Mouse (Mus musculus) limb, embryonic 11.5 days (tissue): Measurements from ENCODE around the gene Ndufb7. TPM values are rescaled to one million over a fixed set of nuclear protein-coding genes. Genes with fewer than 3 reads are reported as not detected.

Experiments used
- ATAC-seq: fragments of 200-750 bp; cut with Nextera tagmentation; 2 replicates; pipeline ENCODE4 v1.8.0; 2017; ENCODE audit warnings: low read depth; ENCODE audit not compliant: insufficient number of reproducible peaks, low FRiP score, low TSS enrichment
- DNase-seq: peaks from one replicate; pipeline ENCODE4 v3.0.0-alpha.2; 2015; ENCODE audit warnings: low spot score
- H3K27ac ChIP-seq: fragments of 300-500 bp; sonication (generic); replicated peaks from 2 replicates; pipeline ENCODE4 v1.5.1; 2014; ENCODE audit warnings: low read depth, mild to moderate bottlenecking, low read length
- H3K27me3 ChIP-seq: fragments of 300-500 bp; sonication (generic); 2 replicates; pipeline ENCODE4 v1.6.1; 2014; ENCODE audit warnings: mild to moderate bottlenecking, low read length, mixed read lengths; ENCODE audit not compliant: control insufficient read depth, insufficient read depth
- H3K36me3 ChIP-seq: fragments of 300-500 bp; sonication (generic); 2 replicates; pipeline ENCODE4 v1.6.1; 2014; ENCODE audit warnings: mild to moderate bottlenecking, low read length, moderate library complexity, mixed read lengths; ENCODE audit not compliant: control insufficient read depth, insufficient read depth
- H3K4me1 ChIP-seq: fragments of 300-500 bp; sonication (generic); 2 replicates; pipeline ENCODE4 v1.6.1; 2014; ENCODE audit warnings: low read length, mixed read lengths; ENCODE audit not compliant: control insufficient read depth, insufficient read depth
- H3K4me2 ChIP-seq: fragments of 300-500 bp; sonication (generic); 2 replicates; pipeline ENCODE4 v1.6.1; 2014; ENCODE audit warnings: low read depth, mild to moderate bottlenecking, moderate library complexity; ENCODE audit not compliant: severe bottlenecking
- H3K4me3 ChIP-seq: fragments of 300-500 bp; sonication (generic); 2 replicates; pipeline ENCODE4 v1.5.1; 2014; ENCODE audit warnings: low read depth, low read length
- H3K9ac ChIP-seq: fragments of 300-500 bp; sonication (generic); 2 replicates; pipeline ENCODE4 v1.6.1; 2014; ENCODE audit warnings: mild to moderate bottlenecking, low read length
- H3K9me3 ChIP-seq: fragments of 300-500 bp; sonication (generic); 2 replicates; pipeline ENCODE4 v1.6.1; 2016; ENCODE audit warnings: low read length; ENCODE audit not compliant: control insufficient read depth
- WGBS: fragments of 180-500 bp; shearing (Covaris S2); extraction: QIAGEN DNeasy Blood & Tissue Kit; methylation state at CpG from one replicate; pipeline ENCODE4 v1.1.7; 2014; 5-methylcytosine and 5-hydroxymethylcytosine counted together
- polyA plus RNA-seq: library from polyadenylated mRNA; unstranded; fragments of >200 nt; fragmentation: Nextera tagmentation; extraction: Ambion mirVana; gene quantifications from 2 replicates; pipeline ENCODE4 v1.2.1, GENCODE M21; 2014

Gene Ndufb7
- polyA plus RNA-seq, 1 experiment from 2014 or later, result 331 TPM

- no peaks in the 10 kb centered on the region for H3K4me1 ChIP-seq
- H3K27me3 ChIP-seq, result no peaks in the 10 kb centered on the region
- H3K9me3 ChIP-seq, result no peaks in the 10 kb centered on the region
- H3K4me2 ChIP-seq, result no peak overlapping the region
- DNase-seq (no peak), ATAC-seq (no peak)
- H3K27ac ChIP-seq, result no peak overlapping the region
- peaks cover 11% of the 10 kb centered on the region; the same call in 1 of the 2 replicates for H3K36me3 ChIP-seq
- H3K9ac ChIP-seq, result no peak overlapping the region
- no peak overlapping the region for H3K4me3 ChIP-seq
These were observed 50.2 kb downstream of the Ndufb7 start for GRCm38 (mm10) chr8:83616625-83617024.

GRCm38 (mm10) chr8:83617111-83617510 lies 50.6 kb downstream of the Ndufb7 start:
- DNase-seq (no peak), ATAC-seq (no peak)
- Histone ChIP-seq H3K4me3 (no peak overlapping the region), H3K4me2 (no peak overlapping the region), H3K4me1 (no peaks in the 10 kb centered on the region), H3K36me3 (peaks cover 9% of the 10 kb centered on the region; the same call in 1 of the 2 replicates), H3K27me3 (no peaks in the 10 kb centered on the region), H3K27ac (no peak overlapping the region), H3K9me3 (no peaks in the 10 kb centered on the region), H3K9ac (no peak overlapping the region)
- 82% methylated on average over 2 of the region's 2 CpGs for WGBS

- Histone ChIP-seq H3K4me1 (no peaks in the 10 kb centered on the region), H3K4me3 (no peak overlapping the region), H3K4me2 (no peak overlapping the region), H3K36me3 (0 out of 2 replicates have a peak, but pooled peaks cover 3% of the 10 kb centered on the region), H3K27ac (no peak overlapping the region), H3K9me3 (no peaks in the 10 kb centered on the region), H3K9ac (no peak overlapping the region), H3K27me3 (no peaks in the 10 kb centered on the region)
- ATAC-seq, result no peak
- no peak for DNase-seq
- 98% methylated on average over 2 of the region's 2 CpGs for WGBS
These were observed 52.1 kb downstream of the Ndufb7 start for GRCm38 (mm10) chr8:83618566-83618965.

- H3K4me3 ChIP-seq, result no peak overlapping the region
These were observed 53.3 kb downstream of the Ndufb7 start for GRCm38 (mm10) chr8:83619568-83620285.

More at GRCm38 (mm10) chr8:83619568-83620285, 53.3 kb downstream of the Ndufb7 start:
- DNase-seq, result no peak
- H3K9ac ChIP-seq, result no peak overlapping the region
- H3K36me3 ChIP-seq, result no peaks in the 10 kb centered on the region
- no peak overlapping the region for H3K27ac ChIP-seq
- no peak for ATAC-seq
- H3K4me1 ChIP-seq, result no peaks in the 10 kb centered on the region
- H3K4me2 ChIP-seq, result no peak overlapping the region
- no peaks in the 10 kb centered on the region for H3K9me3 ChIP-seq
- no peaks in the 10 kb centered on the region for H3K27me3 ChIP-seq
- 90% methylated on average over 9 of the region's 9 CpGs for WGBS

Other genes with a start within 250 kb of the Ndufb7 start
- 26.2 and 27.1 TPM in 2 replicates for gene Elmod2, start 234.2 kb upstream of the Ndufb7 start, polyA plus RNA-seq
- gene Mgat4d, start 218.2 kb upstream of the Ndufb7 start, polyA plus RNA-seq, result not detected in 2 replicates
- 2.5 and 2.7 TPM in 2 replicates for gene Clgn, start 176.8 kb upstream of the Ndufb7 start, polyA plus RNA-seq
- 117 and 124 TPM in 2 replicates for gene Scoc, start 108.3 kb upstream of the Ndufb7 start, polyA plus RNA-seq
- gene Olfr370, start 30.9 kb upstream of the Ndufb7 start, polyA plus RNA-seq, result not detected in 2 replicates
- 679 and 704 TPM in 2 replicates for gene Tecr, start 41.3 kb downstream of the Ndufb7 start, polyA plus RNA-seq
- gene Dnajb1, start 41.5 kb downstream of the Ndufb7 start, polyA plus RNA-seq, result 75.6 and 78.2 TPM in 2 replicates
- 163 and 178 TPM in 2 replicates for gene Gipc1, start 86.0 kb downstream of the Ndufb7 start, polyA plus RNA-seq
- gene Ptger1, start 100.0 kb downstream of the Ndufb7 start, polyA plus RNA-seq, result 0.59 and 1.6 TPM in 2 replicates
- gene Pkn1, start 132.5 kb downstream of the Ndufb7 start, polyA plus RNA-seq, result 28.8 and 30.1 TPM in 2 replicates
- 210 and 215 TPM in 2 replicates for gene Ddx39, start 148.5 kb downstream of the Ndufb7 start, polyA plus RNA-seq
- gene Adgre5, start 174.7 kb downstream of the Ndufb7 start, polyA plus RNA-seq, result 24.6 and 26.4 TPM in 2 replicates